Mouse (Mus musculus): ENCODE measurements at regions not wholly inside any gene's neighbourhood (a gene's known extent, or its start where the extent isn't known, plus 50 kb on each side); places are given as distances from the start of the nearest gene placed in this dataset.

DNA sequence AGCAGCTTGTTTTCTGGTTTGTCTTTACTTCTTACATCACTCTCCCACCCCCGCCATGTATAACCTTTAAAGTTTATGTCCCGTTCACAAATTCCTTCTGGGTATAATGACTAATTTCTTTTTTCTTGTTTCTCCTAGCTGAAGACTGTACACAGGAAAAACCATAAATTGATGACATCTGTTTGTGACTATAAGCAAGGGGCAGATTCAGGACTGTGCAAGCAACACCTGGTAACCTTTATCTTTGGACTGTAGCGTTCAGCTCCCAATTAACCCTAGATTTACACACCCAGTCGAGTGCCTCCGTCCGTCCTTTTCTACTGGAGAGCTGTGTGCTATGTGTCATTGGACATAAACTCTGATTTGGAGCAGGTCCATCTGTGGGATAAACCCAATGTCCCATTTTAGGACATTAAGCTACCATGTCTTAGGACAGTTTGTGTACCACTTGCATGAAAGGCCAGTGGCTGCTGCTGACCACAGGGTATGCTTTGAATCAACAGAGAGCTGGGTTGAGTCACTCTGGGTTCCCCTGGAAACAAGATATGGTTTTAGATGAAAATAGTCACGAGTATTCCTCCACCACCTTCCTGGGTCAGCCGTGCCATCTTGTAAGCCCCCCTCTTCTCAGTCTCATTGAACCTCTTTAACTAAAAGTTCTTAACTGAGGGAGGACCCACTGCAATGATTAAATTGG lies 159.2 kb upstream of the Pgrmc2 start:
- DNase-seq (ENCODE audit: extremely low spot score in 1 of 2, low spot score in 1 of 2), result no peak

DNA sequence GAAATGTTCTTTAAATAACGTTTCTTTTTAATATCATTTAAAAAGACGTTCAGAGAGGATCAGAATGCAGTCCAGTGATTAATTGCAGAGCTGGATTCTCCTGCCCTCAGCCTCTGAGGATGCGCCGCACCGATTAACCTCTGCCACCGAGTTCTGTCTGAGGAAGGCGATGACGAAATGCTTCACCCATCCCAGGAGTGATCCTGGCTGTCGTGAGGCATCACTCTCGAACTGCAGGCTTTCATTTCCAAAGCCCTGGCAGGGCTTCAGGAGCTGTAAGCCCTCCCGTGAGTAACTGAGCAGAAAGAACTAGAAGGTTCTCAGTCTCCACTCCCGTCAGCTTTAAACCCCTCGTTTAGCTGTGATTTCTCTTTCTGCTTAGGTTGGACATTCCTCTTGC lies 157.0 kb upstream of the Pgrmc2 start:
- no peak for DNase-seq (ENCODE audit: extremely low spot score in 1 of 2, low spot score in 1 of 2)

DNA sequence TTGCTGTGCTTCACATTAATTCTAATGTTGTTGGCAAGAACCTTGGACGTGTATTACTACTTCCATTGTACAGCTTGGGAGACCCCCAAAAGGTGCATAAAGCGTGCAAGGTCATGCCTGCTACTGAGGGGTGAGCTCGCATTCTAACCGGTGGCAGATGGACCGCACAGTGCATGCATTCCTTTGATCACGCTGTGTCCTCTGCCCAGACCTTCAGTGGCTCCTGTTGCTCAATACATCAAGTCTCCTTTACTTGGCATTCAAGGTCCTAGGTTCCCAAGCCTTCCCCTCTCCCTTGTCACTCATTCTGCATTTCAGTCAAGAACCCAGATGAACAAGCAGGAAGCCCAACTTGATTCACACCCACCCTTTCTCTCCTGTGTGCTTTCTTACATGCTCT lies 156.4 kb upstream of the Pgrmc2 start:
- DNase-seq (ENCODE audit: extremely low spot score in 1 of 2, low spot score in 1 of 2), result no peak

DNA sequence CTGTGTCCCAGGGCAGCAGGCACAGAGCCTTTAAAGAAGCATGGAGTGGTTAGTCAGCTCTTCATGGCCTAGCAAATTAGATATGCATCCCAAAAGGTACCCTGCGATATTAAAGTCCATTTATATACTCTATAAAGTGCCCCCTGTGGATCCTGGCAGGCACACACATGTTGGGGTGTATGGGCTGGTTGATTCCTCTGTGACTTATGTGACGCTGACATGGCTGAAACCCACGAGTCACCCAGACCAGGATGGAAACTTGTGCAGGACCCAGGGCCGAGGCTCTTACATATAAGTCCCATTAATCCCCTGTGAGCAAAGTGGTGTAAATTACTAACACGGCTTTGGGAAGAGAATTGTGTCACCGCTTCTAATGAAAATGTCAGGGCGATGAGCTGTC lies 155.2 kb upstream of the Pgrmc2 start:
- no peak for DNase-seq (ENCODE audit: extremely low spot score in 1 of 2, low spot score in 1 of 2)

DNA sequence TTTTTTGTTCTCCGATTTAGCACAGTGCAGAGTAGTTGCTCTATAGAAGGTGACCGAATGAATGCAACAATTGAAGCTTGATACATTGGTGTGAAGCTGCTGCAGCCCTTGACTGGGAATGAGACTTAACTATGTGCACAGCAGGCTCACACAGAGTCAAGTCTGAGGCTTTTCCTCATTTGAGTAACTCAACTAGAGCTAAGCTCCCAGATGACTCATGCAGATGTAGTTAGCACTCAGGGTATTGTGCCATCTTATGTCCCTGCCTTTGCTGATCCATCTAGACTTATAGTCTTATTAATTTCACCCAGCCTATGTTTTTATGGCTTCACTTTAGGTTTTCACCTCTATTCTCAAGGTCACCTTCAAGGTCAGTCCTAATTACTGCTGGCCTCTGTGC lies 152.8 kb upstream of the Pgrmc2 start:
- DNase-seq (ENCODE audit: extremely low spot score in 1 of 2, low spot score in 1 of 2), result no peak

DNA sequence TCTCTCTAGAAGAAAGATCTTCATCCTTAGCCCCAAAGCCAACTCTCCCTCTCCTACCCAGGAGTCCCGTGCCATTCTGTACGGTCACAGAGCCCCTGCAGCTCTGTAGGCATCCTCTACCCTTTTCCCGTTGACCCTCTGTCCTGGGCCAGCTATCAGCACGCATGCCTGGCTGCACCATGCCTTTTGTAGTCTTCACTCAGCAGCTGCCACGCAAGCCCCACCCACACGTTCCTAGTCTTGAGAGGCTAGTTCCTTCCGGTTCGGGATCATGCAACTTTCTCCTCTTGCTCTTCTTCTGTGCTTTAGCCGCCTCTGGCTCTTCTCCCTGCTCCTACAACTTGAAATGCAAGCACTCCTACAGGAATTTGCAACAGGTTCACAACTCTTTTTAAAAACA lies 152.1 kb upstream of the Pgrmc2 start:
- no peak for DNase-seq (ENCODE audit: extremely low spot score in 1 of 2, low spot score in 1 of 2)

DNA sequence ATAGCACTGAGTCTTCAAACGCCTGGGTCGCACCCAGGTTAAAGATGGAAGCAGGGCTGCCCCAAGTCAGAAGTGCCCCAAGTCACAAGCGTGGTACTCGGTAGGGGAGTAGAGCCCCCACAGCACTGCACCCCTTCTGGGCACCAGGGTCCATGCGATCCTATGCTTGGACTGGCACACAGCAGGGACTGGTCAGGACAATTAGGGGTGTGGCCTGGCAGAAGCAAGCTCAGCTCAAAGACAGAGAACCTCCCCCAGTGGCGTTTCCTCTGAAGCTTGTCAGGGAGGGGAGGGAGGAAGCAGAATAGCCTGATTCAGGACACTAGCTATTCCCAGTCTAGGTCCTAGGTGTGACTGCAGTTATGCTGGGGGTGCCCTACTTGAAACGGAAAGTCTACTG lies 151.3 kb upstream of the Pgrmc2 start:
- DNase-seq (ENCODE audit: extremely low spot score in 1 of 2, low spot score in 1 of 2), result no peak

DNA sequence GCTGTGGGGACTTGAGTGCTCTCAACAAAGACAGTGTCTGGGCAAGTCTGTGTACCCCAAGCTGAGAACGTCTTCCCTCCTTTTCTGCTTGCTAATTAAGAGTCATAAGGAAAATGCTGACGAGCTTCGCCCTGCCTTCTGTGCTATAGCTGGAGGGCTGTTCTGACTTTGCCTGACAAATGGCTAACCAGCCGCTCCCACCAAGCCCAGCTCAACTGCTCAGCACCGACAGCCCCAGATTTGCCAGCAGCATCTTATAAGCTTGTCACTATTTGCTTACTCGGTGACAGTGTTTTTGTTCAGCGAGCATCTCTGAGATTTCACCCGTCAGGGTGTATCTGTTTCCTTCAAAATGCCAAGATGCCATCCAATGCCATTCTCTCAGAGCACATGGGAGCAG lies 150.6 kb upstream of the Pgrmc2 start:
- DNase-seq (ENCODE audit: extremely low spot score in 1 of 2, low spot score in 1 of 2), result no peak

DNA sequence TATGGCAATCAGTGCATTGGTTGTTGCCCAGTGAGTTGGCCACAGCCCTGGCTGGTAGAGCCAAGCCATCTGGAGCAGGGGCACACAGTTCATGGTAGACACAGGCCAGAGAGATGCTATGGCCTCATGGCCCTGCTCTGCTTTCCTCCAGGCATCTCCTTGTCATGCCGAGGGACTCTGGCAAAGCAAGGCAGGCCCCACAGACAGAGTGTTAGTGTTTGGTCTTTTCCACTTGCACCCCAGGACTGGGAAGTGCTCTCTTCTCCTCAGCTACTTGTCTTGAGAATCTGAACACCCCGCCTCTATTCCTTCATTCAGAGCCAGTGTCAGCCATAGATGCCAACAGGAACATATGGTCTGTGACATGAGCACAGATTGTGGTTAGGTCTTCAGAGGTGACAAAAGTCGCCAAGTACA lies 148.1 kb upstream of the Pgrmc2 start:
- DNase-seq (ENCODE audit: extremely low spot score in 1 of 2, low spot score in 1 of 2), result no peak

DNA sequence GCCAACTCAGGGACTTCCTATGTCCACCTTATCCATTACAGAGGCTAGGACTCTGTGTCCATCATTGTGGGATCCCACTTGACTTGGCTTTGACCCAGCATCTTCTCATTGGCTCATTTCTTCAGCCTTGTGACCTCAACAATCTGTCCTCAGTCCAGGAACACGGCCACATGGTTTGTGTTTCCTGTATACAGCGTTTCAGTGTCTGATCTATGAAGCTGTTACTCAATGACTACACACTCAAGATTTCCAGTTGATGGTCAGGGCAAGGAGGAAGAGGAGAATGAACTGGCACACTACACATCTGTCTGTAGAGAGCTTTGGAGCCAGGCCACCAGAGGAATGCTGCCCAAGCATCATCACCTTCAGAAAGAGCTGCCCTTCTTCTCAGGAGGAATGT lies 146.6 kb upstream of the Pgrmc2 start:
- no peak for DNase-seq (ENCODE audit: extremely low spot score in 1 of 2, low spot score in 1 of 2)

DNA sequence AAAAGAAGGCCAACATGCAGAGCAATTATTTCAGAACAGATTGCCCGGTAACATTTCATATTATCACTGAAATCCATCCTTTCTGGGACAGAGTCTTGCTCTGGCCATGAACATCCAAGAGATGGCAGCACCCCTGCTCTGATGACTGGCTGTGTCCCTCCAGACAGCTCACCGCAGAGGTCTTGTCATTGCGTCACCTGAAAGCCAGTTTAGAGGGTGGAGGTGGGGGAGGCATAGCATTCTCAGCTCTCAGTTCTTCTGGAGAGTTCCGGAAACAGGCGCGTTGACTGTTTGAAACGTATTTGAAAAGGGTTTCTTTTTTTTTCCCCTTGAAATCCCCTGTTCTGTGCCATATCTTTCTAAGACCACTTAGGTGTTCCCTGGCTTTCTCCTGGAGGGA lies 145.7 kb upstream of the Pgrmc2 start:
- DNase-seq (ENCODE audit: extremely low spot score in 1 of 2, low spot score in 1 of 2), result peak; percentile 13 to 25

DNA sequence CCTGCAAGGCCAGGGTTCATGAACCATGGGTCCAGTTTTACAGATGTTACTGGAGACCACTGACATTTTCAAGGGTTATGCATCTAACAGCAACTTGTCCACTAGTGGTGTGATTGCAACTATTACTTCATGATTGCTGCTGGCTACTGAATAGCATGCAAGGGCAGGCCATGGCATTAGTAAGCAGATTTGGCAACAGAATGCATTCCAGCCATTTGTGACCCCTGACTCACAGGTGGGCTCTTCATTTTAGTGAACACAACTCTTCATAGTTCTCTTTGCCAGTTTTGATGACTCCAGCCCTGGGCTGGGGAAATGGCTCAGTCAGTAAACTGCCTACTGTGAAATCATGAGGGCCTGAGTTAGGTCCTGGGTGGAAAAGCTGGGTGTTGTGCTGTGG lies 137.9 kb upstream of the Pgrmc2 start:
- DNase-seq (ENCODE audit: extremely low spot score in 1 of 2, low spot score in 1 of 2), result no peak

DNA sequence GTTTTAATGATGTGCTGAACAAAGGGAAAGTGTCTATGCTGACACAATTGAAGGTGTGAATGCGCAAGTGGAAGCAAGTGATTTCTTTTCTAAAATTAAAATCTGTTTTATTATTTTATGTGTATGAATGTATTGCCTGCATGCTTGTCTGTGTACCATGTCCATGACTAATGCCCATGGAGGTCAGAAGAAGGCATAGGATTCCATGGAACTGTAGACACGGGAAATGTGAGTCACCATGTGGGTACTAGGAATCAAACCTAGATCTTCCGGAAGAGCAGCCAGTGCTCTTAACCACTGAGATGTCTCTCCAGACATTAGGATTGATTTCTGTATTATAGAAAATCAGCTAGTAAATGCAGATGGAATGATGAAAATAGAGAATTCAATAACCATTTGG lies 134.9 kb upstream of the Pgrmc2 start:
- no peak for DNase-seq (ENCODE audit: extremely low spot score in 1 of 2, low spot score in 1 of 2)

DNA sequence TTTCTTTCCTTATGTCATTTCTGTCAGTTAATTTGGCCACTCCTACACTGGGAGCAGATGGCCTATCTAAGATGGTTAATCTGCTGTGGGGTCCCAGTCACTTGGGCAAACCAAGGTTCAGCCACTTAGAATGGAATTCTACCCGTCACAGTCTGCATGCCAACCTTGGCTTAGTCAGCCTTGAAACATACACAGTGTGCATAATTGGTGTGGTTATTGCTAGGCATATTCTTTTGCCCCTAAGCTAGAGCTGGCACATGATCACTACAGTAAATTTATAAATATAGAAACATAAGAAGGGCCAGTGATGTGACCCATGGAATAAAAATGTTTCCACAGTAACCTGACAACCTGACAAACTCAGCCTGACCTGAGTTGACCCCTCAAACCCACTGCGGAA lies 130.7 kb upstream of the Pgrmc2 start:
- DNase-seq (ENCODE audit: extremely low spot score in 1 of 2, low spot score in 1 of 2), result no peak

DNA sequence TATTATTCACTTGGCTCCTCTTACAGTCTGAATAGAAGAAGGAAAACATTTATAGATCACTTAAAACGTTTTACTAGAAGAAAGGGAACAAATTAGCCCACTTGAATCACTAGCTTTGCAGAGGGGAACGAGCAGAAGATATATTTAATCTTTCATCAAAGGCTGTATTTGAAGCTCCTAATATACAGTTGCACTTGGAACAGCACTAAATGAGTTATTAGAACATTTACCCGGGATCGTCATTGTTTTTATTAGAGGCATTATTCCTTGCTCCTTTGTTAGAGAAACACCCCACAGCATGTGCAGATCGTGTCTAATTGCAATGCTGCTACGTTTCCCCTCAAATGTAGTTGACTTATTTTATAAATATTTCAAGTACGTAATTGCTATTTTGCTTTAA lies 127.5 kb upstream of the Pgrmc2 start:
- DNase-seq (ENCODE audit: extremely low spot score in 1 of 2, low spot score in 1 of 2), result no peak

DNA sequence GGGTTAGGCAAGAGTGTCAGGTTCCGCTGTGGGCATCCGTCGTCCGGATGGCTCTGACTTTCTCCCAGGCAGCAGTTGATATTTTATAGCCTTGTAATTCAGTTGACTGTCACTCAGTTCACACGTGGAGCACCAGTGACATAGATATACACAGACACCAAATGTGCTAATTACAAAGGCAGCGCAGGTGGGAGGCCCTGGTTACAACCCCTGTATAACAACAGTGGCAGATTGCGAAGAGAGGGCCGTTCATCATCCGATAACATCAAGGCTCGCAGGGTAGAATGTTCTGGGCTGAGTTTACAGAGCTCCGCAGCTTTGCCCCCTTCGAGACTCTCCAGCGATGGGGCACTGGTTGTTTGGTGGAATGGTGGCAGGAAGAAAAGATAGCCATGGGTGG lies 120.0 kb upstream of the Pgrmc2 start:
- DNase-seq (ENCODE audit: extremely low spot score in 1 of 2, low spot score in 1 of 2), result no peak

DNA sequence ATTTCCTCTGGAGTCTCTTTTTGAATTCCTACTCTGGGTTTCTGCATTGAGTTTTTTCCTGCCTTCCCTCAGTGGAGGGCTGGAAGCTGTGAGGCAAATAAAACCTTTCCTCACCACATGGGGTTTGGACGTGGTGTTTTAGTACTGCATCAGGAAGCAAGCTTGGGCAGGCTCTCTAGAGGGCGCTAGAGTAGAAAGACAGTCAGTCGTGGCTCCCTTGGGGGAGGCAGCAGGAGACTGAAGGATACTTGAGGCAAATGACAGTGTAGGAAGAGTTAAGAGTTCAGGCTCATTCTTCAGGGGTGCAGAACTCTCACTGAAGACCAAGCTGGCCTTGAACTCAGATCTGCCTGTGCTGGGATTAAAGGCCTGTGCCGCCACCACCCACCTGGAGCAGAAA lies 118.9 kb upstream of the Pgrmc2 start:
- DNase-seq (ENCODE audit: extremely low spot score in 1 of 2, low spot score in 1 of 2), result no peak

DNA sequence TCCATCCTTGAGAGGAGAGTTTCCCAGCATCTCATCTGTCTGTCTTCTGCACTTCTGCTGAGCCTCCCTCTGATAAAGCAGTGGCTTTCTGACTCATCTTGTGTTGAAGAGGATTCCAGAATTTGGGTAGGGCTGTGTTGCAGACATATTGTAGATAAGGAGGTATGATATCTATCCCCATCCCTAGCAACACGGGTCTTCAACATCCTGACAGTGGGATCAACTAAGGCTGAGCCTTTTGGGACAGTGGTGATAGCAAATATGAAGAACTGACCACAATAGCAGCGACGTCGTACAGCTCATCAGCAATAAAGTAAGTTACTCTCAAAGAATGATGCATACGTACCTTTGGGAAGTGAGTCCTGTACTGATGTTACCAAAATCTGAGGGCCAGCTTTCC lies 117.2 kb upstream of the Pgrmc2 start:
- DNase-seq (ENCODE audit: extremely low spot score in 1 of 2, low spot score in 1 of 2), result no peak

DNA sequence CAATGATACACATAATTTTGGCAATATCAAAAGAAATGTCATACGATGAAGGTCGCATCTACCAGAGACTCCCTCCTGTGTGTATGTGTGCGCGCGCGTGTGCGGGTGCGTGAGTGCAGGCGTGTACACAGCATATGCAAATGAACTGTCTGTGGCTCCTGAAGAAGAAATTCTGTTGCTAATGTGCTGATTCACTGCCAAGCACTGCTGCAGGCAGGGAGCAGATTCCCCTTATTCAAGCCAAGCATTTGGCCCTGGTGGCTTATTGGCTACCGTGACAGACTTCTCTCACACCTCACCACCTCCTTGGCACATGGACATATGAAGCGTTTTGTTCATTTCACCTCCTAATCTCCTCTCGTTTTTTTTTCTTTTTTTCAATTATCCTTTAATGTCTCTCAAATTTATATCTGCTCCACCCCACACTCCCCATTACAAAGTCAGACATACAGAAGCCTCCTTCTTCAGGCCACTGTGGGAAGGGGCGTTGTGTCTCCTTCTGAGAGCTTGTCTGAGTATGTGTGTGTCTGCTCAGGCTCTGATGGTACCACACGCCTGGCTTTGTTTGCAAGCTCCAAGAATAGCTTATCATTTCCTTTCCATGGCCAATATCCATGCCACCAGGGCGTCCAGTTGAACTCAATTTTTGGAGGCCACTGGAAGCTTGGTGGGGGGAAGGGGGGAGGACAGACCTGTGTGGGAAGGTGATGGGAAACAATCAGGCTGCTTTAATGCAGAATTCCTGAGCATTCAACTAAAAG lies 115.5 kb upstream of the Pgrmc2 start:
- no peak for DNase-seq (ENCODE audit: extremely low spot score in 1 of 2, low spot score in 1 of 2)

DNA sequence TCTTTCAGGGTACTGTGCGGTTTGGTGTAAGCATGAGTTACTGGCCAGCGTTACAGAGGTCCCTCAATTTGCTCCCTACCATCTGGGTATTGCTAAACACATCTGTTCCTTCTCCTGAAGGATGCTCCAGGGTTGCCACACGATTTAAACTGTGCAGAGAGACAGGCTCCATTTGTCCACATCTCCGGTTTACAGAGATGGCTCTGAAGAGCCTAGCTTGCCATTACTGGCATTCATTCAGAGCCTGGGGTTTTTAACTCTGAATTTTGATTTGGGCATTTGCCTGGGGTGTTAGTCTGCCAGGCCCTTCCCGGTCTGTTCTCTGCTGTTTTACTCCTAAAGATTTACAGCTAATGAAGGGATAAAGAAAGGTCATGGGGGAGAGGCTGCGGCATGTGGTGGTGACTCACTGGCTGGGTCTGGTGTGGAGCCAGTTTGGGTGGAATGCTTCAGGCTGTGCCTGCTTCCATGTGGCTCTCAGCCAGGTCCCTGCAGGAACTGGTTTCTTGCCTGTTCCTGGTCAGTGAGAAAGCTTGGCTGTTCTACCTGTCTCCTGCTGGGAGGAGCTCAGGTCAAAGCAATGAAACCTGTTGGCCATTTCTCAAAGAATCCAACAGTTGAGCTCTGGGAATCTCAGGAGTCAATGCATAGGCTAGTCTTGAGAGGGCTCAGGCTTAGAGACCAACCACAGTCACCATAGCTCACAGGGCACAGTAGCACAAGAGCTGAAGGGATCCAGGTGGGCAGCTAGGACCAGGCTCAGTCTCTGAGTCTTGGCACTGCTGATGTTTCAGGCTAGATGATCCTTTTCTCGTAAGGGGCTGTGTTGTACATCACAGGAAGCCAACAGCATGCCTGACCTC lies 112.5 kb upstream of the Pgrmc2 start:
- DNase-seq (ENCODE audit: extremely low spot score in 1 of 2, low spot score in 1 of 2), result no peak

DNA sequence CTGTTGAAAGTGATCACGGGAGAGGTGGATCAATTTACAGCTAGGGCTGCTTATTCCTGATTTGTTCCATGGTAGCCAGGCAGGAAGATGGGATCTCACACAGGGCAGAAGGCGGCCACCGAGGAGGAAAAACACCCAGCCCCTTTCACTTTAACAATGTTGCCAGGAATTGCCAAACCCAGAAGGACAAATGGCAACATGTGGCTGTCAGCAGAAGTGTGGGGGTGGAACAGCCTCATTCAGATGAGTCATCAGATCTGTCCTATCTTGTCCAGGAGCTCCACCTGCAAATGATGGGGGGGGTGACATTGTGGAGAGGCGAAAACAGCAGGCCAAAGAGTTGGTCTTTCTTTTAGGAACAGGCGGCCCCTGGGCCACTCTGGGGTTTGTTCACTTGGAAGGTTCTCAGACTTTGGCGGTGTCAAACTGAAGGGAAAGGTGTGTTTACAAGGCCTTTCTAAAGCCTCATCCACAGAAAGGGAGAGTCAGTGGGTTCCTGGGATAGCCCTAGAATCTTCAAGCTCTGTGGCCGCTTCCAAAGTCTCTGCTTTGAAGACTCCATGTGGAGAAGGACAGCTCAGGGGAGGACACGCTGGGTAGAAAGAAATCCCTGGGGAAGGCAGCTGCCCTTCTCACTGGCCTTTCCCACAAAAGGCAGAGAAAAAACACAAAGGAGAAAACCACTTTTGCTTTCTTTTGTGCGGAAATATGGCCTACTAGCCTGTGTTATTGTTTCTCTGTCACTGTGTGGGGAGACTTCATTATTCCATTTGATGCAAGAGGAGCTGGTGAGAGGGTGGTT lies 111.7 kb upstream of the Pgrmc2 start:
- no peak for DNase-seq (ENCODE audit: extremely low spot score in 1 of 2, low spot score in 1 of 2)

Measured in layer of hippocampus, postnatal 25 days (tissue).